In the genomic region with DNA sequence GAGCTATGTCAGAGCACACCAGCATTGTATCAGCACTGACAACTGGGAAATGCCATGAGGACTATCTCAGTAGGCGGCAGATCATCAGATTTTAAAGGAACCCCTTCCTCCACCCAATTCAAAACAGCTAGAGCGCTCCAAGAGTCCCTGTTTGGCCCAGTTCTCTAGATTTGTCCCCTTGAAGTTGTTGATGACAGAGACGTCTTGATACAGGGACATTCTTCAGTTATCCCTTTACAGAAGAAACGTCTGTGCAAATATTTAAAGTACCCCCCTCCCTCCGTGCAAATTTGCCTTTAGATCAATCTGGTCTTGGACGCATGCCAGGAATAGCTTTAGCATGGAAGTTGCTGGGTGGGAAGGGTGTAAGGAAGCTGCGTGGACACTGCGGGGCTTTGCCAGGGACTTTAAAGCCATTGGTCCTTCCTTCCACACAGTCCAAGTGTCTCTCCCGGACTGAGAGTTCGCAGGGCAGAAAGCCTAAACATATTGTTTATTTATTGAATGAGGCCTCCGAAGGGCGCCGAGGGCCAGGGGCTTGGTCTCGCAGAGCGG, we compare ENCODE assay signal across 10 mouse cellular contexts. TPM values are rescaled to one million over a fixed set of nuclear protein-coding genes. Genes with fewer than 3 reads are reported as not detected.
DNase-seq lines count a peak whose midpoint lies in the region; ATAC-seq and TF ChIP-seq lines count a peak whose summit lies in the region.
"Had no signal": no experiment of that assay in that cellular context is flagged by ENCODE, and none has a peak within 500 bp of the region (broad histone marks: within the 10 kb centered on the region; RNA-seq: fewer than 3 reads in every experiment).

No protein-coding gene starts in this region.

- H3K36me3 ChIP-seq in lung, embryonic 14.5 days (ENCODE audit: insufficient read depth): no peaks in the 10 kb centered on the region
- no peaks in the 10 kb centered on the region for H3K36me3 ChIP-seq in heart, postnatal 0 days (replicated peaks; ENCODE audit: control insufficient read depth, insufficient read depth, low read length)
- H3K36me3 ChIP-seq in liver, embryonic 14.5 days (replicated peaks; ENCODE audit: control insufficient read depth, insufficient read depth, low read depth): no peaks in the 10 kb centered on the region
- no peaks in the 10 kb centered on the region for H3K36me3 ChIP-seq in stomach, embryonic 14.5 days (ENCODE audit: control insufficient read depth, insufficient read depth, low read length)

- peak overlapping the region; percentile 78 for H3K4me2 ChIP-seq in lung, embryonic 14.5 days
- peak overlapping the region; percentile 99 for H3K4me2 ChIP-seq in heart, postnatal 0 days (ENCODE audit: low read depth, low read length)
- H3K4me2 ChIP-seq in liver, embryonic 14.5 days (ENCODE audit: low read depth): peak overlapping the region; percentile 65
- H3K4me2 ChIP-seq in stomach, embryonic 14.5 days (replicated peaks; ENCODE audit: low read depth, low read length): peak overlapping the region; percentile 91

- no peak for DNase-seq in cerebellum, postnatal 36 days
- DNase-seq in lung, embryonic 14.5 days: peak; percentile 76
- no peak for DNase-seq in lung, postnatal 4 days
- no peak for DNase-seq in heart, postnatal 0 days (ENCODE audit: low spot score)
- DNase-seq in liver, embryonic 14.5 days (ENCODE audit: low read depth in 3 of 3, low spot score in 3 of 3): no peak

- no peak for TF ChIP-seq CTCF in lung, embryonic 14.5 days (IDR thresholded peaks at IDR 0.05; ENCODE audit: low read depth)
- TF ChIP-seq CTCF in heart, postnatal 0 days (IDR thresholded peaks at IDR 0.05; ENCODE audit: low read depth): no peak
- TF ChIP-seq CTCF in liver, embryonic 14.5 days (IDR thresholded peaks at IDR 0.05; ENCODE audit: low read depth): no peak

- no peak for TF ChIP-seq EP300 in heart, postnatal 0 days (IDR thresholded peaks at IDR 0.05; ENCODE audit: low read depth)
- TF ChIP-seq EP300 in liver, embryonic 14.5 days (IDR thresholded peaks at IDR 0.05; ENCODE audit: low read depth): no peak

- under 1% methylated on average over 15 of the region's 15 CpGs for WGBS in lung, embryonic 14.5 days
- 5% methylated on average over 15 of the region's 15 CpGs for WGBS in heart, postnatal 0 days
- 5% methylated on average over 15 of the region's 15 CpGs for WGBS in liver, embryonic 14.5 days (ENCODE audit: insufficient replicate concordance)
- 1% methylated on average over 15 of the region's 15 CpGs for WGBS in stomach, embryonic 14.5 days

- H3K27ac ChIP-seq in lung, embryonic 14.5 days (ENCODE audit: low read depth): peak overlapping the region; percentile 82
- H3K27ac ChIP-seq in heart, postnatal 0 days (ENCODE audit: low read depth): no peak overlapping the region
- no peak overlapping the region for H3K27ac ChIP-seq in liver, embryonic 14.5 days
- peak overlapping the region; percentile 69; the same call in 1 of the 2 replicates for H3K27ac ChIP-seq in stomach, embryonic 14.5 days (ENCODE audit: low read length)

- H3K4me3 ChIP-seq in lung, embryonic 14.5 days (ENCODE audit: low read depth, low read length): peak overlapping the region; percentile 94
- H3K4me3 ChIP-seq in heart, postnatal 0 days (ENCODE audit: low read depth, low read length): peak overlapping the region; percentile 88
- H3K4me3 ChIP-seq in liver, embryonic 14.5 days (ENCODE audit: insufficient read depth in 1 of 2, low read depth in 2 of 2, low read length in 2 of 2): peak overlapping the region; percentile 8 to 58; a peak in 2 of 4 replicates
- peak overlapping the region; percentile 85 for H3K4me3 ChIP-seq in stomach, embryonic 14.5 days (ENCODE audit: low read depth, low read length)

- 0 out of 2 replicates have a peak, but pooled peaks have one; percentile 6 for ATAC-seq in cerebellum, adult (ENCODE audit: insufficient number of reproducible peaks, low FRiP score, low TSS enrichment)
- ATAC-seq in lung, embryonic 14.5 days (ENCODE audit: insufficient read depth): peak; percentile 66
- no peak for ATAC-seq in heart, postnatal 0 days (ENCODE audit: insufficient read depth, low read depth)
- no peak for ATAC-seq in liver, embryonic 14.5 days (ENCODE audit: insufficient read depth)
- ATAC-seq in stomach, embryonic 14.5 days (ENCODE audit: insufficient number of reproducible peaks, insufficient read depth, low FRiP score, low read depth): peak; percentile 30; the same call in 1 of the 2 replicates
- no peak for ATAC-seq in granulocyte monocyte progenitor cell, adult 5-6 weeks (replicated peaks; ENCODE audit: poor library complexity, severe bottlenecking)

- H3K9me3 ChIP-seq in lung, embryonic 14.5 days (ENCODE audit: low read depth, low read length): no peaks in the 10 kb centered on the region
- H3K9me3 ChIP-seq in heart, postnatal 0 days (replicated peaks; ENCODE audit: control insufficient read depth, low read length): no peaks in the 10 kb centered on the region
- no peaks in the 10 kb centered on the region for H3K9me3 ChIP-seq in liver, embryonic 14.5 days (ENCODE audit: control insufficient read depth, low read length)
- H3K9me3 ChIP-seq in stomach, embryonic 14.5 days (ENCODE audit: control insufficient read depth, low read depth, low read length): no peaks in the 10 kb centered on the region

- H3K27me3 ChIP-seq in lung, embryonic 14.5 days (ENCODE audit: insufficient read depth, low read length): no peaks in the 10 kb centered on the region
- H3K27me3 ChIP-seq in heart, postnatal 0 days (ENCODE audit: control insufficient read depth, insufficient read depth, low read length): peaks cover 20% of the 10 kb centered on the region
- peaks cover 45% of the 10 kb centered on the region for H3K27me3 ChIP-seq in liver, embryonic 14.5 days (ENCODE audit: control insufficient read depth, insufficient read depth, low read length)
- H3K27me3 ChIP-seq in stomach, embryonic 14.5 days (ENCODE audit: control insufficient read depth, insufficient read depth, low read length): no peaks in the 10 kb centered on the region

- H3K4me1 ChIP-seq in lung, embryonic 14.5 days (ENCODE audit: insufficient read depth): no peaks in the 10 kb centered on the region
- no peaks in the 10 kb centered on the region for H3K4me1 ChIP-seq in heart, postnatal 0 days (ENCODE audit: control insufficient read depth, insufficient read depth)
- H3K4me1 ChIP-seq in liver, embryonic 14.5 days (replicated peaks; ENCODE audit: control insufficient read depth in 2 of 2, insufficient read depth in 2 of 2, low read length in 1 of 2): no peaks in the 10 kb centered on the region
- no peaks in the 10 kb centered on the region for H3K4me1 ChIP-seq in stomach, embryonic 14.5 days (ENCODE audit: control insufficient read depth, insufficient read depth, low read length)

- peak overlapping the region; percentile 75 for H3K9ac ChIP-seq in lung, embryonic 14.5 days
- peak overlapping the region; percentile 57 for H3K9ac ChIP-seq in heart, postnatal 0 days (replicated peaks; ENCODE audit: low read depth, low read length)
- no peak overlapping the region for H3K9ac ChIP-seq in liver, embryonic 14.5 days (replicated peaks)
- H3K9ac ChIP-seq in stomach, embryonic 14.5 days (replicated peaks; ENCODE audit: low read depth, low read length): peak overlapping the region; percentile 60

RNA-seq across cellular contexts. Expression of gene Osbpl6, which starts 0.6 kb away (rescaled TPM):
- polyA plus RNA-seq in lung, embryonic 14.5 days (2014; fragmentation: Nextera tagmentation; extraction: Ambion mirVana): 17.3 and 17.6 TPM in 2 replicates
- 1.6 and 3.3 TPM in 2 replicates for total RNA-seq in heart, postnatal 0 days (2014; rRNA removed; ENCODE audit: low replicate concordance)
- polyA plus RNA-seq in heart, postnatal 0 days (2015; fragmentation: Nextera tagmentation; extraction: Ambion mirVana): 4.9 and 5.0 TPM in 2 replicates
- polyA plus RNA-seq in liver, embryonic 14.5 days (2012; rRNA removed): 0.17 and 0.41 TPM in 2 replicates
- 0.20 and 0.21 TPM in 2 replicates for polyA plus RNA-seq in liver, embryonic 14.5 days (2014; fragmentation: Nextera tagmentation; extraction: Ambion mirVana)
- 12.7 and 14.7 TPM in 2 replicates for polyA plus RNA-seq in stomach, embryonic 14.5 days (2014; fragmentation: Nextera tagmentation; extraction: Ambion mirVana)
- not detected in 2 replicates for total RNA-seq in granulocyte monocyte progenitor cell, adult 5-6 weeks (2014; fragmentation: Nextera tagmentation)
- not detected in 2 replicates for total RNA-seq in granulocyte monocyte progenitor cell, adult 5-6 weeks (2017)

RNA-seq across cellular contexts. Expression of gene Rbm45, which starts 35.9 kb away (rescaled TPM):
- 15.1 and 16.2 TPM in 2 replicates for polyA plus RNA-seq in lung, embryonic 14.5 days (2014; fragmentation: Nextera tagmentation; extraction: Ambion mirVana)
- 29.7 and 29.9 TPM in 2 replicates for total RNA-seq in heart, postnatal 0 days (2014; rRNA removed; ENCODE audit: low replicate concordance)
- 11.0 and 12.4 TPM in 2 replicates for polyA plus RNA-seq in heart, postnatal 0 days (2015; fragmentation: Nextera tagmentation; extraction: Ambion mirVana)
- polyA plus RNA-seq in liver, embryonic 14.5 days (2012; rRNA removed): 5.8 and 8.5 TPM in 2 replicates
- 5.7 and 6.2 TPM in 2 replicates for polyA plus RNA-seq in liver, embryonic 14.5 days (2014; fragmentation: Nextera tagmentation; extraction: Ambion mirVana)
- 16.7 and 17.2 TPM in 2 replicates for polyA plus RNA-seq in stomach, embryonic 14.5 days (2014; fragmentation: Nextera tagmentation; extraction: Ambion mirVana)
- 20.0 and 21.8 TPM in 2 replicates for total RNA-seq in granulocyte monocyte progenitor cell, adult 5-6 weeks (2014; fragmentation: Nextera tagmentation)
- total RNA-seq in granulocyte monocyte progenitor cell, adult 5-6 weeks (2017): 45.1 and 49.8 TPM in 2 replicates

RNA-seq across cellular contexts. Expression of gene Cyct, which starts 45.4 kb away (rescaled TPM):
- not detected in 2 replicates for polyA plus RNA-seq in lung, embryonic 14.5 days (2014; fragmentation: Nextera tagmentation; extraction: Ambion mirVana)
- total RNA-seq in heart, postnatal 0 days (2014; rRNA removed; ENCODE audit: low replicate concordance): not detected in 2 replicates
- polyA plus RNA-seq in heart, postnatal 0 days (2015; fragmentation: Nextera tagmentation; extraction: Ambion mirVana): not detected in 2 replicates
- polyA plus RNA-seq in liver, embryonic 14.5 days (2012; rRNA removed): not detected in 2 replicates
- polyA plus RNA-seq in liver, embryonic 14.5 days (2014; fragmentation: Nextera tagmentation; extraction: Ambion mirVana): not detected in 2 replicates
- not detected in 2 replicates for polyA plus RNA-seq in stomach, embryonic 14.5 days (2014; fragmentation: Nextera tagmentation; extraction: Ambion mirVana)
- total RNA-seq in granulocyte monocyte progenitor cell, adult 5-6 weeks (2014; fragmentation: Nextera tagmentation): not detected in 2 replicates
- not detected in 2 replicates for total RNA-seq in granulocyte monocyte progenitor cell, adult 5-6 weeks (2017)
- polyA plus RNA-seq: frontal cortex, adult 2 months; spleen, adult 2 months had no signal

Comparison
In these comparisons a context has a peak if more than half of its experiments do, and no peak if none do; other contexts are left out.
1. ATAC-seq: peak in cerebellum, adult (single experiment), lung, embryonic 14.5 days (single experiment) and stomach, embryonic 14.5 days (single experiment); none in heart, postnatal 0 days (single experiment), liver, embryonic 14.5 days (single experiment) and granulocyte monocyte progenitor cell, adult 5-6 weeks (single experiment).
2. H3K27ac ChIP-seq: peak in lung, embryonic 14.5 days (single experiment) and stomach, embryonic 14.5 days (single experiment); none in heart, postnatal 0 days (single experiment) and liver, embryonic 14.5 days (single experiment).
3. H3K4me3 ChIP-seq: peak in every context shown above with its lines; median percentile 94 in lung, embryonic 14.5 days; 88 in heart, postnatal 0 days; 85 in stomach, embryonic 14.5 days; 33 in liver, embryonic 14.5 days.
4. Peak in every context shown above with its lines, with median percentiles within 50 percentile points of each other: H3K4me2 ChIP-seq.